Mouse (Mus musculus) E14TG2a.4 (cell line): ENCODE measurements around the gene Ptpn13.

ENCODE experiments used
- H3K27me3 ChIP-seq: 2 replicates; pipeline ENCODE4 v1.6.1; 2014; ENCODE audit warnings: low read length, control low read depth; ENCODE audit not compliant: insufficient read depth
- H3K36me3 ChIP-seq: 2 replicates; pipeline ENCODE4 v1.6.1; 2014; ENCODE audit warnings: low read length, control low read depth; ENCODE audit not compliant: insufficient read depth
- H3K4me1 ChIP-seq: replicated peaks from 2 replicates; pipeline ENCODE4 v1.6.1; 2014; ENCODE audit warnings: low read depth, low read length, control low read depth
- H3K4me3 ChIP-seq: replicated peaks from 2 replicates; pipeline ENCODE4 v1.5.1; 2014; ENCODE audit warnings: mild to moderate bottlenecking, low read length
- H3K9me3 ChIP-seq: 2 replicates; pipeline ENCODE4 v1.6.1; 2014; ENCODE audit warnings: low read length, control low read depth
- CTCF ChIP-seq: conservative IDR thresholded peaks from 2 replicates; pipeline ENCODE4 v1.5.1; 2014; ENCODE audit warnings: low read length
- NANOG ChIP-seq: IDR thresholded peaks from 2 replicates; pipeline ENCODE4 v1.6.1; 2014; ENCODE audit warnings: borderline replicate concordance, low read length, mixed read lengths
- POU5F1 ChIP-seq: IDR thresholded peaks from 2 replicates; pipeline ENCODE4 v1.6.1; 2014; ENCODE audit warnings: low read length, borderline replicate concordance

Gene Ptpn13

DNA sequence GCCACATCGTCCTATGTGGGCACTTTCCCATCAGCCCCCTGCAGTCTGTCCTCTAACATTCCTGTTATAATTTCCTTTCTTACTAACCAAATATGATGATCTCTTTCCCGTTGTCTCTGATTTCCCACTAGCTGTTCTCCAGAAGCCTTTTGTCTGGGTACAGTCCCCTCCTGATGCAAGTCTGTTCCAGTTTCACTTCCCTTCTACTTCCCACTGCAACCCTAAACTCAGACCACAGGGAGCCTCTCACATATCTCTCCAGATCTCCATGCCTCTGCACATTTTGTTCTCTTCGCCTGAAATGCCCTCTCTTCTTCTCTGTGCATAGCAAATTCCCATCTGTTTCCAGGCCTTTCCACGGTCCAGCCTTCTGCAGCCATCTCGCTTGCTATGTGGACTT is 35.6 kb upstream of the Ptpn13 start:
- no peak overlapping the region for H3K4me3 ChIP-seq
- H3K36me3 ChIP-seq = no peaks in the 10 kb centered on the region
- TF ChIP-seq POU5F1 (no peak), NANOG (no peak), CTCF (no peak)
- peaks cover 31% of the 10 kb centered on the region for H3K9me3 ChIP-seq
- H3K27me3 ChIP-seq = peaks cover 10% of the 10 kb centered on the region; the same call in 1 of the 2 replicates
- no peaks in the 10 kb centered on the region for H3K4me1 ChIP-seq

- H3K9me3 ChIP-seq = no peaks in the 10 kb centered on the region
- H3K4me1 ChIP-seq = no peaks in the 10 kb centered on the region
- no peaks in the 10 kb centered on the region for H3K36me3 ChIP-seq
- peaks cover 4% of the 10 kb centered on the region; the same call in 1 of the 2 replicates for H3K27me3 ChIP-seq
- no peak for TF ChIP-seq NANOG
- TF ChIP-seq CTCF = no peak
- TF ChIP-seq POU5F1 = no peak
- H3K4me3 ChIP-seq = no peak overlapping the region
Observed at GRCm38 (mm10) chr5:103393220-103393619, 31.8 kb upstream of the Ptpn13 start.

- no peaks in the 10 kb centered on the region for H3K9me3 ChIP-seq
- H3K4me3 ChIP-seq = no peak overlapping the region
- no peaks in the 10 kb centered on the region for H3K36me3 ChIP-seq
- H3K27me3 ChIP-seq = peaks cover 4% of the 10 kb centered on the region; the same call in 1 of the 2 replicates
- no peak for TF ChIP-seq POU5F1
- TF ChIP-seq NANOG = no peak
- TF ChIP-seq CTCF = no peak
- H3K4me1 ChIP-seq = no peaks in the 10 kb centered on the region
Observed at GRCm38 (mm10) chr5:103393752-103394151, 31.2 kb upstream of the Ptpn13 start.

- Histone ChIP-seq H3K9me3 (no peaks in the 10 kb centered on the region), H3K36me3 (no peaks in the 10 kb centered on the region), H3K27me3 (no peaks in the 10 kb centered on the region), H3K4me1 (no peaks in the 10 kb centered on the region), H3K4me3 (no peak overlapping the region)
- TF ChIP-seq CTCF (no peak), POU5F1 (no peak), NANOG (no peak)
Observed at GRCm38 (mm10) chr5:103395683-103396082, 29.3 kb upstream of the Ptpn13 start.

DNA sequence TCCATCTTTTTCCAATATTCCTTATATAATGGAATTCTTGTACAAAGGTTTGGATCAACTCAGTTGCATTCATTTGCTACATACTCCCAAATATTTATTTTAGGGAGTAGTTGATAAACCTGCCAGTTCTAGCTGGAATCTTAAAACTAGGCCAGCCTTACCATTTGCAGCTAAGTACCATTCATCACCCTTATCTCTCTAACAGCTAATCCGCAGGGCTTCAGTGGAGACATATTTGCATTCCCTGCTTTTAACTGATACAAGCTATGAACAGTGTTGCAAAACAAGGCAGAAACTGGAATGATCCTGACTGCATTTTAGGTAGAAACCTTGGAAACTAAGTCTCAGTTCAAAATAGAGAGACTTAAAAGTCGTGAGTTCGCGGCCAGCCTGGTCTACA is 27.6 kb upstream of the Ptpn13 start:
- Histone ChIP-seq H3K27me3 (no peaks in the 10 kb centered on the region), H3K36me3 (no peaks in the 10 kb centered on the region), H3K4me1 (no peaks in the 10 kb centered on the region), H3K4me3 (no peak overlapping the region), H3K9me3 (no peaks in the 10 kb centered on the region)
- TF ChIP-seq NANOG = no peak
- TF ChIP-seq POU5F1 = no peak
- no peak for TF ChIP-seq CTCF

- Histone ChIP-seq H3K27me3 (no peaks in the 10 kb centered on the region), H3K36me3 (no peaks in the 10 kb centered on the region), H3K4me3 (no peak overlapping the region), H3K9me3 (peaks cover 38% of the 10 kb centered on the region), H3K4me1 (no peaks in the 10 kb centered on the region)
- TF ChIP-seq CTCF (no peak), NANOG (no peak), POU5F1 (no peak)
Observed at GRCm38 (mm10) chr5:103404213-103404968, 20.6 kb upstream of the Ptpn13 start.

GRCm38 (mm10) chr5:103405921-103406320 is 19.1 kb upstream of the Ptpn13 start:
- Histone ChIP-seq H3K4me1 (no peaks in the 10 kb centered on the region), H3K4me3 (no peak overlapping the region), H3K36me3 (no peaks in the 10 kb centered on the region), H3K9me3 (peaks cover 53% of the 10 kb centered on the region), H3K27me3 (no peaks in the 10 kb centered on the region)
- TF ChIP-seq CTCF = no peak
- no peak for TF ChIP-seq POU5F1

- TF ChIP-seq NANOG (no peak), CTCF (no peak), POU5F1 (no peak)
- no peaks in the 10 kb centered on the region for H3K36me3 ChIP-seq
Observed at GRCm38 (mm10) chr5:103412020-103412747, 12.8 kb upstream of the Ptpn13 start.

More at GRCm38 (mm10) chr5:103412020-103412747, 12.8 kb upstream of the Ptpn13 start:
- peaks cover 26% of the 10 kb centered on the region for H3K9me3 ChIP-seq
- no peak overlapping the region for H3K4me3 ChIP-seq
- H3K27me3 ChIP-seq = peaks cover 10% of the 10 kb centered on the region
- H3K4me1 ChIP-seq = no peaks in the 10 kb centered on the region
